Mouse (Mus musculus) neural tube, postnatal 0 days (tissue): Measurements from ENCODE around the gene Klf11. TPM values are rescaled to one million over a fixed set of nuclear protein-coding genes. Genes with fewer than 3 reads are reported as not detected.

Experiments
- polyA plus RNA-seq: library from polyadenylated mRNA; unstranded; fragments of >200 nt; fragmentation: Nextera tagmentation; extraction: Ambion mirVana; gene quantifications from 2 replicates; pipeline ENCODE4 v1.2.1, GENCODE M21; 2015

Gene Klf11
- polyA plus RNA-seq, result 8.5 and 9.8 TPM in 2 replicates

GRCm38 (mm10) chr12:24651063-24651557 lies at the start of gene Klf11:
TSS of gene Klf11 (plus strand) at chr12:24651274.

DNA sequence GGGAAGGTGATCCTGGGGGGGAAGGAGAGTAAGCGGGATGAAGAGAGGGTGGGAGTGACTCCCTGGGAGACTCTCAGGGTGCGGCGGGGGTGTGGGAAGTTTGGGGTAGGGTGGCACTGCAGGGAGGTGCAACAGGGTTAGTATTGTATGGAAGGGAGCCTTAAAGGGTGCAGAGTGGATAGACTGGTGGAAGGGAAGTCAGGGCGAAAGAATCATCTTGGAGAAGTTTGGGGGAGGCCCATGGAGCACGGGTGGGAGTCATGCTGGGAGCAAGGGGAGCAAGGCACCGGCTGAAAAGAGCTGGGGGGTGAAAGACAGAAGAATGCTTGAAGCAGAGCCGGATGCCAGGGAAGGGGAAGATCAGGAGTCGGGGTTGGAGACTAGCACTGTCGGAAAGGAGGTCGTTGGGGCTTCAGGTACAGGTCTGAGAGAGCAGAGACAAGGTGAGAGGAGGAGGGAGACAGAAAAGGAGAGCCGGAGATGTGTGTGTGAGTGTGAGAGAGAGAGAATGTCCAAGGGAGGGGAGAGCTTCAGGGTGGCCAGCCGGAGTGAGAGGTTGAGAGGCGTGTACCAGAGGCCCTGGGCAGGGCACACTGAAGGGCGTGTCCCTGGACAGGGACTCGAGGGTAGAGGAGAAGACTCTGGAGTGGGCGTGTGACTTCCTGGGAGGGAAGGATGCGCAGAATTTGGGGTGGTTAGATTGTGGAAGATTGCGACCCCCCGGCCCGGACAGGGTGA lies 30.4 kb downstream of the Klf11 start, which contains the start of gene Cys1:
Gene Cys1, minus strand, starts transcription at position 528 of the 738 bp plus-strand sequence.

GRCm38 (mm10) chr12:24707954-24708823 lies 57.1 kb downstream of the Klf11 start, which contains the start of gene Rrm2:
TSS of gene Rrm2 (plus strand) at chr12:24708241.

Other genes starting within 250 kb of the Klf11 start
- 29.4 and 31.5 TPM in 2 replicates for gene Taf1b, start 152.9 kb upstream of the Klf11 start, polyA plus RNA-seq
- gene Grhl1, start 79.0 kb upstream of the Klf11 start, polyA plus RNA-seq, result 0.54 and 0.85 TPM in 2 replicates
- 1.9 and 3.4 TPM in 2 replicates for gene Cys1, start 30.5 kb downstream of the Klf11 start, polyA plus RNA-seq
- gene Rrm2, start 57.0 kb downstream of the Klf11 start, polyA plus RNA-seq, result 24.8 and 26.8 TPM in 2 replicates
- gene Mboat2, start 179.6 kb downstream of the Klf11 start, polyA plus RNA-seq, result 72.4 and 76.5 TPM in 2 replicates